Mouse (Mus musculus): ENCODE measurements around the gene Litaf. TPM values are rescaled to one million over a fixed set of nuclear protein-coding genes. Genes with fewer than 3 reads are reported as not detected.

Gene Litaf
- polyA plus RNA-seq, 1 experiment from 2014 or later = 63.6 TPM

DNA sequence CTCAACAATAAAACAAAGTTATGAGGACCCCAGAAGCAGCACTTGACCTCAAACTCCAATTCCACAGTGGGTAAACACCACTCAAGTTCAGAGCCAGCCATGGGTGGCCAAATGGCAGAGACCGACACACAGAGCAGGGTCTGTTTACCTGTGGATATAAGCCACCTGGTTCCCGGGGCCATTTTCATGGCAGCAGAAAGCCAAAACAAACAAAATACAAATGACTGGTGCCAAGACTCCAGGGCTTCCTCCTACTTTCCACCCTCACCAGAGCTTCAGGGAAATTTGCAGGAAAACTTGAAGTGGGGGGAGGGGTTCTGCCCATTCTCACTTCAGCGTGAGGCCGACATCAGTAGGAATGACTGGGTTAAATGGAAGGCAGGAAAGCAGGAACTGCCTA is 75.2 kb downstream of the Litaf start:
- peaks cover 24% of the 10 kb centered on the region; the same call in 1 of the 2 replicates for H3K4me1 ChIP-seq (replicated peaks)
- H3K27ac ChIP-seq (ENCODE audit: poor library complexity, severe bottlenecking) = no peak overlapping the region
- H3K36me3 ChIP-seq = peaks cover 14% of the 10 kb centered on the region; the same call in 1 of the 2 replicates
- H3K9me3 ChIP-seq (replicated peaks) = no peaks in the 10 kb centered on the region; the same call in 1 of the 2 replicates
- H3K27me3 ChIP-seq (replicated peaks) = no peaks in the 10 kb centered on the region
- H3K4me3 ChIP-seq = no peak overlapping the region
- peak overlapping the region; percentile 88; the same call in 1 of the 2 replicates for H3K4me2 ChIP-seq
- WGBS = 69% methylated on average over 4 of the region's 4 CpGs
- no peak overlapping the region for H3K9ac ChIP-seq
- ATAC-seq (ENCODE audit: insufficient number of reproducible peaks, low FRiP score) = no peak

DNA sequence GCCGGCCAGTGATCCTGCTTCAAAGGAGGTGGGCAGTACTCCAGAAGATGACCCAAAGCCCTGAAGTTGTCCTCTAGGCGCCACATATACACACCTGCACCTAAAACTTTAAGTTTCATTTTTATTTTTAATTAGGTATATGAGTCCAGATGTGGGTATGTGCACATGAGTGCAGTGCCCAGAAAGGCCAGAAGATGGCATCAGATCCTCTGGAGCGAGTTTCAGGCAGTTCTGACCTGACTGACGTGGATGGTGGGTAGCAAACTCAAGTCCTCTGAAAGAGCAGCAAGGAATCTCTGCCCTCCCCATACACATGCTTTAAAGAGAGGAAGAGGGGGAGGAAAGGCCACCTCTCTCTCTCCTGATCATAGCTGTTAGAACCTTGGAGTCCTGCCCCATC is 76.1 kb downstream of the Litaf start:
- H3K27me3 ChIP-seq (replicated peaks) = no peaks in the 10 kb centered on the region
- H3K36me3 ChIP-seq = peaks cover 14% of the 10 kb centered on the region; the same call in 1 of the 2 replicates
- ATAC-seq (ENCODE audit: insufficient number of reproducible peaks, low FRiP score) = no peak
- H3K4me3 ChIP-seq = no peak overlapping the region
- peaks cover 29% of the 10 kb centered on the region for H3K4me1 ChIP-seq (replicated peaks)
- H3K4me2 ChIP-seq = no peak overlapping the region
- H3K9me3 ChIP-seq (replicated peaks) = no peaks in the 10 kb centered on the region; the same call in 1 of the 2 replicates
- no peak overlapping the region for H3K27ac ChIP-seq (ENCODE audit: poor library complexity, severe bottlenecking)
- no peak overlapping the region for H3K9ac ChIP-seq
- 81% methylated on average over 4 of the region's 4 CpGs for WGBS

DNA sequence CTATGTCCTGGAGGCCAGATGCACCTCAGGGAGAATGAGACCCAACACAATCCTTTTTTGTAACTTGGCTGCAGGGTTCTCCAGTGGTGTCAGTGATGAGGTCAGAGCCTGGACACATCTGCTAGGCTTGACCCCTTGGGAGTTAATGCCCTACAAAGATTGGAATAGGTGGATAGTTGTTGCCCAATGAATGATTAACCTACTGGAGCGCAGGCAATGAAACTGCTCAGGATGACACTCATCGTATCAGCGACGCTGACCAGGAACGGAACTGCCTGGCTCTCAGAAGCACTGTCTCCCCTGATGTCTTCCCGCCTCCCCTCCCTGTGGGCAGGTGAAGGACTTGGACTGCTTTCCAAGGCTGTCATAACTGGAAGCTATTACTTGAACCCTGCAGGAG is 76.6 kb downstream of the Litaf start:
- Histone ChIP-seq H3K27me3 (replicated peaks) (no peaks in the 10 kb centered on the region), H3K4me2 (no peak overlapping the region), H3K4me3 (no peak overlapping the region), H3K27ac (ENCODE audit: poor library complexity, severe bottlenecking) (no peak overlapping the region), H3K9ac (no peak overlapping the region), H3K36me3 (peaks cover 14% of the 10 kb centered on the region; the same call in 1 of the 2 replicates), H3K4me1 (replicated peaks) (peaks cover 32% of the 10 kb centered on the region), H3K9me3 (replicated peaks) (no peaks in the 10 kb centered on the region; the same call in 1 of the 2 replicates)
- ATAC-seq (ENCODE audit: insufficient number of reproducible peaks, low FRiP score) = no peak
- WGBS = over 99% methylated on average over 6 of the region's 6 CpGs

DNA sequence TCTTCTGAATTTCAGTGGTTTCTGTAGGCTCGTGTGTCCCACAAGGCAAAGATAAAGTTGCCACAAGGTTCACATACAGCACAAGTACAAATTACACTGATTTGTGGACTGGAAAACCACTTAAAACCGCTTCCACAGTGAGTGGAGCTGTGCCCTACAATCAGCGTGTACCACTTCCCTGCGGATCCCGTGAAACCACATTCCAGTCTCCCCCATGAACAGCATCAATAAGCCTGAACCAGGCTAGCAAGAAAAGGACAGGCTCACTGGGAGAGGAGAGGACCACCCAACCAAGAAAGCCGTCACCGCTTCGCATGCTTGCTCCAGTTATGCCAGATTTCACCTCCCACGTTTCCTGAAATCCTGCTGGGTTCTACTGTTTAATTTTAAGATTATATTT is 77.7 kb downstream of the Litaf start:
- Histone ChIP-seq H3K9me3 (replicated peaks) (no peaks in the 10 kb centered on the region; the same call in 1 of the 2 replicates), H3K4me2 (no peak overlapping the region), H3K27me3 (replicated peaks) (no peaks in the 10 kb centered on the region), H3K4me1 (replicated peaks) (peaks cover 32% of the 10 kb centered on the region), H3K27ac (ENCODE audit: poor library complexity, severe bottlenecking) (no peak overlapping the region; the same call in 1 of the 2 replicates), H3K4me3 (no peak overlapping the region), H3K36me3 (peaks cover 14% of the 10 kb centered on the region; the same call in 1 of the 2 replicates), H3K9ac (no peak overlapping the region)
- no peak for ATAC-seq (ENCODE audit: insufficient number of reproducible peaks, low FRiP score)
- WGBS = 72% methylated on average over 9 of the region's 9 CpGs

DNA sequence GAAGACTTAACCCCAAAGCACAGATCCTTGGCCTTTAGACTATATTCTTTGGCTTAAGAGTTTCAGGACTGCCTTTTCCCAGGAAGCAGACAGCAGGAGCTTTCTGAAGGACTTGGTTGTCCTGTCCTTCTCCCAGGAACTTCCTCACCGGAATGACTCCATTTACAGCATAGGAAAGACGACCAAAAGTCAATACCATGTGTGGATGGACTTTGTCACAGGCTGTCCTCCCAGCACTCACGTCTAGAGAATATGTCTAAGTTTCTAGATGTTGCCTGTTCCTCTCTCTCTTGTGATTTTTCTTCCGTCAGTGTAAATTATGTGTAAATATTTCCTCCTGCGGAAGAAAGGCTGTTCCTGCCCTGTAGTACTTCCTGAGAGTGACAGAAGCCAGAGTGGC is 81.4 kb downstream of the Litaf start:
- no peak overlapping the region for H3K4me2 ChIP-seq
- no peak overlapping the region for H3K4me3 ChIP-seq
- H3K36me3 ChIP-seq = peaks cover 4% of the 10 kb centered on the region; the same call in 1 of the 2 replicates
- H3K27me3 ChIP-seq (replicated peaks) = no peaks in the 10 kb centered on the region
- WGBS = 62% methylated on average over 5 of the region's 5 CpGs
- peaks cover 31% of the 10 kb centered on the region for H3K4me1 ChIP-seq (replicated peaks)
- no peak overlapping the region for H3K27ac ChIP-seq (ENCODE audit: poor library complexity, severe bottlenecking)
- H3K9ac ChIP-seq = no peak overlapping the region
- ATAC-seq (ENCODE audit: insufficient number of reproducible peaks, low FRiP score) = no peak
- no peaks in the 10 kb centered on the region for H3K9me3 ChIP-seq (replicated peaks)

DNA sequence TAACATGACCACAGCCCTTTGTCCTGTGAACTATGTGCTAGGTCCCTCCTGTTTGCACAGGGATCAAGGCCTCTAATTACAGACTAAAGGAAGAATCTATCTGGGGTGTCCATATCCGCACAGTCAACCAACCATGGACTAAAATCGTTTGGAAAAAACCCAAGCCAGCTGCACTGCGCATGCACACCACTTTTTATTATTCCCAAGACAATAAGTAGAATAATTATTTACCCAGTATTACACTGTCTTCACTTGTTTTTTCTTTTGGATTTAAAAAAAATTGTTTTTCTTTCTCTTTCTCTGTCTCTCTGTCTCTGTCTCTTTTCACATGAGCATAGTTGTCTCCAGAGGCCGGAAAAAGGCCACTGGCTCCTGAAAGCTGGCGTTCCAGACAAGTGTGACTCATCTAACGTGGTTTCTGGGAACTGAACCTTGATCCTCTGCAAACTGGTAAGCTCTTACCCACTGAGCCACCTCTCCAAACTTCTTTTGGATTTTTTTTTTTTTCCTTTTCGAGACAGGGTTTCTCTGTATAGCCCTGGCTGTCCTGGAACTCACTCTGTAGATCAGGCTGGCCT is 84.4 kb downstream of the Litaf start:
- Histone ChIP-seq H3K4me1 (replicated peaks) (peaks cover 41% of the 10 kb centered on the region), H3K4me2 (no peak overlapping the region), H3K27ac (ENCODE audit: poor library complexity, severe bottlenecking) (no peak overlapping the region), H3K9me3 (replicated peaks) (no peaks in the 10 kb centered on the region), H3K4me3 (no peak overlapping the region), H3K27me3 (replicated peaks) (no peaks in the 10 kb centered on the region), H3K9ac (no peak overlapping the region), H3K36me3 (no peaks in the 10 kb centered on the region)
- WGBS = 65% methylated on average over 7 of the region's 7 CpGs
- no peak for ATAC-seq (ENCODE audit: insufficient number of reproducible peaks, low FRiP score)

DNA sequence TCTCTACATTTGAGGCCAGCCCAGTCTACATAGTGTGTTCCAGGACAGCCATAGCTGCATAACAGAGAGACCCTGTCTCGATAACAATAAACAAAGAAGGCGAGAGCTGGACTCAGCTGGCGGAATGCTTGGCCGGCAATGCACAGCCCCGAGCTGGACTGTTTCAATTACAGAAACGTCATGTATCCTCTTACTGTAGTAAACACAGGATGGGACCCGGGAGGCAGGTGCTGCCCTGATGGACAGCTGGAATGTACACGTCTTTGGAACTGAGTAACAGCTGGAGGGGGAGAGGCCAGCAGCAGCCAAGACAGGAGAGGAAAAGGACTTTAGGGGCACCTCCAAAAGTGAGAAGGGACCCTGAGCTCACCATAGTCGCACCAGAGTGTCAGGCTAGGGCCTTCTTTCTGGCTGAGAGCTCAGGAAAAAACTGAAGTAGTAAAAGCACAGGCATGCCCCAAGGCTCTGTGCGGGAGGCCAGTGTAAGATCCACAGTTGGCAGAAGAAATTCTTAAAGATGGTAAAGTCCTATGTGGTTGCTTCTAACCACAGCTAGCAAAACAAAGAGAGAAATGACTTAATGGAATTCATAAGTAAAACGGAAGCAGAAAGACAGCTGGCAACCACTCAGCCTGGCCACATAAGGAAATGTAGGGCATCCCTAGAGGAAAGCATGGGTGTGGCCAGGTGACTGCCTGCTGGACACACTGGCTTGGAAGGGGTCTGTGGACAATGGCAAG is 86.7 kb downstream of the Litaf start:
- no peaks in the 10 kb centered on the region for H3K9me3 ChIP-seq (replicated peaks)
- ATAC-seq (ENCODE audit: insufficient number of reproducible peaks, low FRiP score) = no peak
- peaks cover 43% of the 10 kb centered on the region for H3K4me1 ChIP-seq (replicated peaks)
- H3K4me2 ChIP-seq = no peak overlapping the region
- no peaks in the 10 kb centered on the region for H3K27me3 ChIP-seq (replicated peaks)
- no peak overlapping the region for H3K9ac ChIP-seq
- no peak overlapping the region for H3K27ac ChIP-seq (ENCODE audit: poor library complexity, severe bottlenecking)
- H3K36me3 ChIP-seq = no peaks in the 10 kb centered on the region
- 66% methylated on average over 11 of the region's 11 CpGs for WGBS
- no peak overlapping the region for H3K4me3 ChIP-seq

DNA sequence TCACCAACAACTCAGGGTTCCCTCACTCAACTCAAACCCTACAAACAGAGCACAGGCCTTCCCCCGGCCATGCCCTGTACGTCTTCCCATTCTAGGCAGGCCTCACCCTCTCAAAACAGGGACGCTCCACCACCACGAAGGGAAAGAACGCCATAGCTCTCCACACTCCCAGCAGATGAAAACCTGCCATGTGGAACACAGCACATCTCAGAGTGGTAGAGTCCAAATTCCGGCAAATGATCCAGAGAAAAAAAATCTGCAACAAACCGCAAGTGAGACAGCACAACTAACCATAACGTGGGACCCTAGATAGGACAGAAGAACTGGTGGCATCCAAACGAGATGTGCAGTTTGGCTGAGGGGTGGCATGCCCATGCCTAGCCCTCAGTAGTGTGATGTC is 88.1 kb downstream of the Litaf start:
- no peak for ATAC-seq (ENCODE audit: insufficient number of reproducible peaks, low FRiP score)
- Histone ChIP-seq H3K4me1 (replicated peaks) (peaks cover 48% of the 10 kb centered on the region), H3K36me3 (no peaks in the 10 kb centered on the region), H3K27me3 (replicated peaks) (no peaks in the 10 kb centered on the region), H3K4me2 (no peak overlapping the region), H3K9me3 (replicated peaks) (no peaks in the 10 kb centered on the region), H3K4me3 (no peak overlapping the region), H3K27ac (ENCODE audit: poor library complexity, severe bottlenecking) (no peak overlapping the region), H3K9ac (no peak overlapping the region)
- WGBS = 89% methylated on average over 9 of the region's 9 CpGs

DNA sequence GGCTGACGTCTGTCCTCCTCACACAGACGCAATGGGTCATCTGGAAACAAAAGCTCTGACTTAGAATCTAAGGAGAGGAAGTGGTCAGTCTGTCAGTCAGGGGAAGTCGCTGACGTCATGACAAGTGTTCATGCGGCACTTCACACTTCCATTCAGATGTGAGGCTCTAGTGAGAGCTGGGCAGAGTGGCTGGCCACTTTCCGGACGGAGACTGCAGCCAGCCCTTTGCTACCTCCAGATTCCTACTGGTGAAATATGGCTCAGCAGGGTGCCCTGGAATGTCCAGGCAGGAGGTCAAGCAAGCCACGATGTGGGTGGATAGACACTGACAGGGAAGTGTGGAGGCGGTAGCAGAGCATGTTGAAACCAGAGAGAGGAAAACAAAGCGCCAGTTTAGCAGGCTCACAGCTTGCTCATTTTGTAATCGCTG is 89.7 kb downstream of the Litaf start:
- WGBS = 35% methylated on average over 11 of the region's 11 CpGs
- Histone ChIP-seq H3K4me2 (no peak overlapping the region), H3K27me3 (replicated peaks) (no peaks in the 10 kb centered on the region), H3K4me1 (replicated peaks) (peaks cover 47% of the 10 kb centered on the region), H3K9ac (no peak overlapping the region), H3K4me3 (no peak overlapping the region), H3K9me3 (replicated peaks) (no peaks in the 10 kb centered on the region), H3K36me3 (no peaks in the 10 kb centered on the region), H3K27ac (ENCODE audit: poor library complexity, severe bottlenecking) (peak overlapping the region; percentile 40)
- 0 out of 2 replicates have a peak, but pooled peaks have one; percentile 1 for ATAC-seq (ENCODE audit: insufficient number of reproducible peaks, low FRiP score)

DNA sequence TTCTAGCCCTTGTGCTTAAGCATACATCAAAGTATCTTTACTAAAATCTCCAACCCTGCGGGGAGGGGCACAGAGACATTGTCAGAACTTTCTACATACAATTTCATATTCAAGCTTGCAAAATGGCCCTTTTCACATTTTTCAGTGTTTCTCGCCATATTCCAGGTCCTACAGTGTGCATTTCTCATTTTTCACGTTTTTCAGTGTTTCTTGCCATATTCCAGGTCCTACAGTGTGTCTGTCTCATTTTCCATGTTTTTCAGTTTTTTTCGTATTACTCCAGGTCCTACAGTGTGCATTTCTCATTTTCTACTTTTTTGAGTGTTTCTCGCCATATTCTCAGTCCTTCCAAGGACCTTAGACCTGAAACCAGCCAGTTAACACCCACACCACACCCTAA is 91.0 kb downstream of the Litaf start:
- Histone ChIP-seq H3K36me3 (no peaks in the 10 kb centered on the region), H3K27me3 (replicated peaks) (no peaks in the 10 kb centered on the region), H3K9me3 (replicated peaks) (no peaks in the 10 kb centered on the region), H3K27ac (ENCODE audit: poor library complexity, severe bottlenecking) (no peak overlapping the region), H3K4me1 (replicated peaks) (peaks cover 42% of the 10 kb centered on the region), H3K9ac (no peak overlapping the region), H3K4me3 (no peak overlapping the region), H3K4me2 (no peak overlapping the region)
- no peak for ATAC-seq (ENCODE audit: insufficient number of reproducible peaks, low FRiP score)
- WGBS = 67% methylated on average over 5 of the region's 5 CpGs

DNA sequence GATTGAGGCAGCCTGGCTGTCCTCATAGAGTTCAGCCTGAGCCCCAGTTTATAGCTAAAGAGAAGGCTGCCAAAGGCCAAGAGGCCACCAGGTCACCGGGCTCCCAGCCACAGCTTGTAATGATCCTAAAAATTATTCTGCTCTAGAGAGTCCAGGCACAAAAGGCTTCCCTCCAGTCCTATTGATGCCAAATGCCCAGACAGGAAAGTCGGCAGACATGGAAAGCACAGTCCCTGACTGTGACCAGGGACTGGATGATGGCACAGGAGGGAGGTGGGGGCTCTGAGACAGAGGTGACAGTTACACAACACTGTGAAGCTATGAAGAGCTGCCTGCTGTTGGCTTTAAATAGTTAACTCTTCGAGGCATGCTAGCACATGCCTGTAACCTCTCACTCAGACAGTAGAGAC is 91.9 kb downstream of the Litaf start:
- 50% methylated on average over 3 of the region's 3 CpGs for WGBS
- Histone ChIP-seq H3K9ac (no peak overlapping the region), H3K4me3 (no peak overlapping the region), H3K27me3 (replicated peaks) (no peaks in the 10 kb centered on the region), H3K4me1 (replicated peaks) (peaks cover 39% of the 10 kb centered on the region), H3K36me3 (no peaks in the 10 kb centered on the region), H3K27ac (ENCODE audit: poor library complexity, severe bottlenecking) (no peak overlapping the region), H3K4me2 (no peak overlapping the region), H3K9me3 (replicated peaks) (no peaks in the 10 kb centered on the region)
- no peak for ATAC-seq (ENCODE audit: insufficient number of reproducible peaks, low FRiP score)

All from heart, embryonic 12.5 days (tissue).